Comparison of ENCODE assay signal across 35 mouse cellular contexts in genomic region chr6:38458075-38458474, GRCm38 (mm10).
"Had no signal": no experiment of that assay in that cellular context is flagged by ENCODE, and none has a peak within 500 bp of the region (broad histone marks: within the 10 kb centered on the region; RNA-seq: fewer than 3 reads in every experiment).

No protein-coding gene starts in this region.

- H3K4me2 ChIP-seq: heart, embryonic 11.5 days; heart, embryonic 12.5 days; heart, embryonic 13.5 days; heart, embryonic 15.5 days; hindbrain, embryonic 12.5 days; hindbrain, embryonic 13.5 days; hindbrain, embryonic 14.5 days; hindbrain, embryonic 15.5 days; intestine, embryonic 15.5 days; kidney, embryonic 15.5 days had no signal

- H3K9me3 ChIP-seq: heart, embryonic 10.5 days; heart, embryonic 12.5 days; heart, embryonic 13.5 days; heart, embryonic 15.5 days; hindbrain, embryonic 10.5 days; hindbrain, embryonic 12.5 days; hindbrain, embryonic 13.5 days; hindbrain, embryonic 15.5 days; intestine, embryonic 15.5 days; kidney, embryonic 15.5 days had no signal

- ATAC-seq: hindbrain, embryonic 16.5 days; hindbrain, postnatal 0 days; inflammation-experienced regulatory T-cells, adult 6 months; intestine, embryonic 15.5 days; intestine, embryonic 16.5 days; intestine, postnatal 0 days had no signal

- H3K27ac ChIP-seq: heart, embryonic 10.5 days; heart, embryonic 13.5 days; heart, embryonic 15.5 days; hindbrain, embryonic 10.5 days; hindbrain, embryonic 12.5 days; hindbrain, embryonic 13.5 days; hindbrain, embryonic 14.5 days; hindbrain, embryonic 15.5 days; hindbrain, postnatal 0 days; intestine, embryonic 15.5 days; kidney, embryonic 15.5 days; kidney, postnatal 0 days; layer of hippocampus, adult 2 months had no signal

- H3K27me3 ChIP-seq: heart, embryonic 12.5 days; heart, embryonic 13.5 days; heart, embryonic 15.5 days; hindbrain, embryonic 12.5 days; hindbrain, embryonic 13.5 days; hindbrain, embryonic 15.5 days; intestine, embryonic 15.5 days; kidney, embryonic 15.5 days had no signal

- H3K4me1 ChIP-seq: heart, embryonic 10.5 days; heart, embryonic 12.5 days; heart, embryonic 13.5 days; heart, embryonic 15.5 days; hindbrain, embryonic 10.5 days; hindbrain, embryonic 12.5 days; hindbrain, embryonic 13.5 days; hindbrain, embryonic 15.5 days; intestine, embryonic 15.5 days; kidney, embryonic 15.5 days had no signal

- H3K4me3 ChIP-seq: heart, embryonic 10.5 days; heart, embryonic 12.5 days; heart, embryonic 13.5 days; heart, embryonic 15.5 days; hindbrain, embryonic 10.5 days; hindbrain, embryonic 12.5 days; hindbrain, embryonic 13.5 days; hindbrain, embryonic 15.5 days; intestine, embryonic 15.5 days; kidney, embryonic 15.5 days; layer of hippocampus, adult 2 months had no signal

- DNase-seq: heart, postnatal 10 days; heart, postnatal 14 days; heart, postnatal 36 days; heart, postnatal 4 days; kidney, adult 11 months; kidney, adult 18-20 months; kidney, adult 2 months; kidney, adult 8-10 months; kidney, adult 9 months; kidney, postnatal 10 days; kidney, postnatal 14 days; kidney, postnatal 25 days; kidney, postnatal 36 days; kidney, postnatal 4 days; layer of hippocampus, adult 9-11 months; layer of hippocampus, postnatal 36 days had no signal

- H3K9ac ChIP-seq: heart, embryonic 12.5 days; heart, embryonic 13.5 days; heart, embryonic 15.5 days; hindbrain, embryonic 12.5 days; hindbrain, embryonic 13.5 days; hindbrain, embryonic 14.5 days; hindbrain, embryonic 15.5 days; intestine, embryonic 15.5 days; kidney, embryonic 15.5 days had no signal
